Mouse (Mus musculus): ENCODE measurements around the gene Gm49395. TPM values are rescaled to one million over a fixed set of nuclear protein-coding genes. Genes with fewer than 3 reads are reported as not detected.

Gene Gm49395
- polyA plus RNA-seq, 2 experiments = 1.4 to 7.3 TPM

DNA sequence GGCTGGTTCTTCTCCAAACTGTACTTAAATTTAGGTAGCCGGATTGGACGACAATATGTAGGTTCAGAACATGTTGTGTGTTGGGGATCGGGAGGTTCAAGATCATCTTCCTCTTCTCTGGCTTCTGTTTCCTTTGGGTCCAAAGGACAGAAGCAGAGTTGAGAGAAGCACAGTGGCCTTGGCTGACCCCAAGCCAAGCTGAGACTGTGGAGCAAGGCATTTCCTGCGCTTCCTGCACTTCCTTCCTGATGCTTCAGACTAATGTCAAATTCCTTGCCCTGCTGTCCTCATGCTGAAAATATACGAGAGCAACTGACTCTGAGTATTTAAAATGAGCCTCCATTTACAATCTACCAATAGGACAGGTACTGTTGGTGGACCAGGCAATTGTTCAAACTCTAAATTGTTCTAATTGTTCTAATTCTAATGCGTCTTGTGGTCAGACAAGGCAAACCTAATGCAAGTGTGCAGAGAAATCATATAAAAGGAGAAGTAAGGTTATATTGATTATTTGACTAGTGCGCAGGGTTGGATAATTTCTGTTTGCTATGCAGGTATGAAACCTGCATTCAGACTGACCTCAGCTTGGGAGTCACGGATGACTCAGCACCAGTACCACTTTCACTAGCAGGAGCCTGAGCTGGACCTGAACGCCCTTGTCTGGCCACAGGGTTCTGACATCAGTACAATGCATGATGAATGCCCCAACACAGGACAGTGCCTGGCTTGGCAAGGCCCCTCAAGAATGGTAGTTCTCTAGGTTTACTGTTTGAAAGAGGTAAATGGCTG, 24.2 kb downstream of the Gm49395 start:
- ATAC-seq (ENCODE audit: low FRiP score, low read depth) = no peak
- no peaks in the 10 kb centered on the region for H3K36me3 ChIP-seq (ENCODE audit: control insufficient read depth, insufficient read depth, low read length)
- no peaks in the 10 kb centered on the region for H3K9me3 ChIP-seq (ENCODE audit: control insufficient read depth, low read length)
- H3K4me1 ChIP-seq (ENCODE audit: control insufficient read depth, insufficient read depth, low read length) = no peaks in the 10 kb centered on the region
- H3K4me2 ChIP-seq (replicated peaks; ENCODE audit: low read depth, low read length, severe bottlenecking) = no peak overlapping the region
- 88% methylated on average over 9 of the region's 9 CpGs for WGBS
- DNase-seq (ENCODE audit: low spot score) = no peak
- no peak overlapping the region for H3K27ac ChIP-seq (replicated peaks; ENCODE audit: low read depth, low read length)
- no peak overlapping the region for H3K4me3 ChIP-seq (replicated peaks; ENCODE audit: low read length)
- no peaks in the 10 kb centered on the region for H3K27me3 ChIP-seq (ENCODE audit: control insufficient read depth, insufficient read depth, low read length)
- no peak overlapping the region for H3K9ac ChIP-seq (ENCODE audit: low read depth, low read length, severe bottlenecking)
- TF ChIP-seq POLR2A (IDR thresholded peaks at IDR 0.05; ENCODE audit: borderline replicate concordance, extremely low read depth, insufficient read depth, insufficient read length) = no peak

DNA sequence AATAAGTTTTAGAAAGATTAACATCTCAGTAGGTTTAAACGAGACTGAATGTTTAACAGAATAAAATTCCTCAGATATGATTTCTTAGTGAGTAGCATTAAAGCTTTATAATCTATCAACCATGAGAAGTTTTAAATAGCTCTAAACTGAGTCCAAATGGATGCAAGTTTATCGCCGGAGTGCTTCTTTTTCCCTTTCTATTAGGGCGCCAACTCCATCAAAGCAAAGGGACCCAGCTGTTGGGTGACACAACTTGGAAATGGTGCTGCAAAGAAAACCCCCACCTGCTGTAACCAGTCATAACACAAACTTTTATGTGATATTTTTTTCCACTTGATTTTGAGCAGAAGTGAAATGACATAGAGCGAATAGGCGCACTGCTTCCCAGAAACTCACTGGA, 29.3 kb downstream of the Gm49395 start:
- no peak overlapping the region for H3K27ac ChIP-seq (replicated peaks; ENCODE audit: low read depth, low read length)
- no peaks in the 10 kb centered on the region for H3K36me3 ChIP-seq (ENCODE audit: control insufficient read depth, insufficient read depth, low read length)
- H3K9me3 ChIP-seq (ENCODE audit: control insufficient read depth, low read length) = no peaks in the 10 kb centered on the region
- DNase-seq (ENCODE audit: low spot score) = no peak
- H3K4me3 ChIP-seq (replicated peaks; ENCODE audit: low read length) = no peak overlapping the region
- ATAC-seq (ENCODE audit: low FRiP score, low read depth) = no peak
- WGBS = 88% methylated on average over 6 of the region's 6 CpGs
- H3K9ac ChIP-seq (ENCODE audit: low read depth, low read length, severe bottlenecking) = no peak overlapping the region
- no peak for TF ChIP-seq POLR2A (IDR thresholded peaks at IDR 0.05; ENCODE audit: borderline replicate concordance, extremely low read depth, insufficient read depth, insufficient read length)
- H3K4me1 ChIP-seq (ENCODE audit: control insufficient read depth, insufficient read depth, low read length) = no peaks in the 10 kb centered on the region
- no peaks in the 10 kb centered on the region for H3K27me3 ChIP-seq (ENCODE audit: control insufficient read depth, insufficient read depth, low read length)
- no peak overlapping the region for H3K4me2 ChIP-seq (replicated peaks; ENCODE audit: low read depth, low read length, severe bottlenecking)

DNA sequence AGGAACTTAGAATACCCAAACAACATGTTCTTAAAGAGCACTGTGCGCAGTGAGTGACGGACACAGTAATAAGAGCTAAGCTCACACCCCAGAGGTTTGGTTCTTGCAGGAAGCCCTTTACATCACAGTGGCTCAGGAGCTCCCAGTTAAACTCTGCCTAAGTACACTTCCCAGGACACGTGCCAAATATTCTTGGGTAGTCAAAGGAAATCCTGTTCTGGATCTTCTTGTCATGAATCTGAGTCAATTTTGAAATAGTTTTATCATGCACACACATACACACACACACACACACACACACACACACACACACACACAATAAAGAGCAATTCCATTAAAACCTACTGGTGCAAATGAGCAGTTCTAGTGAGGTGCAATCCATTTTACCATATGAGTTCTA, 30.3 kb downstream of the Gm49395 start:
- Histone ChIP-seq H3K36me3 (ENCODE audit: control insufficient read depth, insufficient read depth, low read length) (no peaks in the 10 kb centered on the region), H3K9ac (ENCODE audit: low read depth, low read length, severe bottlenecking) (no peak overlapping the region), H3K4me1 (ENCODE audit: control insufficient read depth, insufficient read depth, low read length) (no peaks in the 10 kb centered on the region), H3K9me3 (ENCODE audit: control insufficient read depth, low read length) (no peaks in the 10 kb centered on the region), H3K27me3 (ENCODE audit: control insufficient read depth, insufficient read depth, low read length) (no peaks in the 10 kb centered on the region), H3K27ac (replicated peaks; ENCODE audit: low read depth, low read length) (no peak overlapping the region), H3K4me3 (replicated peaks; ENCODE audit: low read length) (no peak overlapping the region), H3K4me2 (replicated peaks; ENCODE audit: low read depth, low read length, severe bottlenecking) (no peak overlapping the region)
- ATAC-seq (ENCODE audit: low FRiP score, low read depth) = no peak
- WGBS = 82% methylated on average over 3 of the region's 3 CpGs
- TF ChIP-seq POLR2A (IDR thresholded peaks at IDR 0.05; ENCODE audit: borderline replicate concordance, extremely low read depth, insufficient read depth, insufficient read length) = no peak
- no peak for DNase-seq (ENCODE audit: low spot score)

DNA sequence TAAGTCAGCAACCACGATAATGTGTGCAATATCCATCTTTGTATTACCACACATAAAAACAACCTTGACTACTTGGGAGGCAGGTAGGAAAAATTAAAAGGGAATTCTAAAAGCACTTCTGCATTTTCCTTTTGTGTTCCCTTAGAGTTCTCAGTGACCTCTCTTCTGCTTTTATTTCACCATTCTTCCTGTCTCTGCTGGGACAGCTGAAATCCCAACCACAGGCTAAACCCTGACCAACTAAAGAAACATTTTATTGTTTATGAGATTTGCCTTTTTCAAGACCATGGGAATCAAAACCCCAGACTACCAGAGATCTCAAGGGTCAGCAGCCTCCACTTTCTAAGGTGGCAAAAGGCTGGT, 33.8 kb downstream of the Gm49395 start:
- no peak for ATAC-seq (ENCODE audit: low FRiP score, low read depth)
- no peak overlapping the region for H3K4me3 ChIP-seq (replicated peaks; ENCODE audit: low read length)
- DNase-seq (ENCODE audit: low spot score) = no peak
- TF ChIP-seq POLR2A (IDR thresholded peaks at IDR 0.05; ENCODE audit: borderline replicate concordance, extremely low read depth, insufficient read depth, insufficient read length) = no peak
- no peak overlapping the region for H3K27ac ChIP-seq (replicated peaks; ENCODE audit: low read depth, low read length)
- no peaks in the 10 kb centered on the region for H3K36me3 ChIP-seq (ENCODE audit: control insufficient read depth, insufficient read depth, low read length)
- H3K4me1 ChIP-seq (ENCODE audit: control insufficient read depth, insufficient read depth, low read length) = no peaks in the 10 kb centered on the region
- no peaks in the 10 kb centered on the region for H3K9me3 ChIP-seq (ENCODE audit: control insufficient read depth, low read length)
- H3K27me3 ChIP-seq (ENCODE audit: control insufficient read depth, insufficient read depth, low read length) = no peaks in the 10 kb centered on the region
- H3K9ac ChIP-seq (ENCODE audit: low read depth, low read length, severe bottlenecking) = no peak overlapping the region
- 90% methylated on average over 1 of the region's 1 CpGs for WGBS
- no peak overlapping the region for H3K4me2 ChIP-seq (replicated peaks; ENCODE audit: low read depth, low read length, severe bottlenecking)

DNA sequence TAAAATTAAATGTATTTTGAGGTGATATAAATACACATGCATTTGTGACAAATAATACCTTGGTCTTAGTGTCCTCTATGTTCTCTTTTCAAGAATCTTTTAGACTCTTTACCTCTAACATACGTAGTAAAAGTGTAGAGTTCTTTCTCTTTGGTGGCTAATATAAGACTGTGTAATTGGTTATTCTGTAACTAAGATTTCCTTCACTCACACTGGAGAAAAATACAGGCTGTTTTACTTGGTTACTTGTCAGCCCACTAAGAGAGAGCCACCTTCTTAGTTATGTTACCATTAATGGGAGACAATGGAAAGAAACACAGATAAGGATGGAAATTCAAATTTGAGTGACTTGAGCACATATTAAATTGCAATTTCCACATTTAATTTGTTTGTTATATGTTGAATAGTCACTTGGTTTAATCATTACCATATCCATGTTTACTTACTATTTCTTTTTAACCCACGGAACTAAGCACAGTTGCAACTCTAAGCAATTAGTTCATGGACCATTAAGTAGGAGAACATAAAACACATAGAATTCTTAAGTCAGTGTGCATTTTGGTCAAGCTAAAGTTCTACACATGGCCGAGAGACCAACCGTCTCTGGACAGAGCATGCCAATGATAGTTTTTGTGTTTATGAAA, 34.3 kb downstream of the Gm49395 start:
- no peak for ATAC-seq (ENCODE audit: low FRiP score, low read depth)
- Histone ChIP-seq H3K4me1 (ENCODE audit: control insufficient read depth, insufficient read depth, low read length) (no peaks in the 10 kb centered on the region), H3K27ac (replicated peaks; ENCODE audit: low read depth, low read length) (no peak overlapping the region), H3K9ac (ENCODE audit: low read depth, low read length, severe bottlenecking) (no peak overlapping the region), H3K9me3 (ENCODE audit: control insufficient read depth, low read length) (no peaks in the 10 kb centered on the region), H3K4me2 (replicated peaks; ENCODE audit: low read depth, low read length, severe bottlenecking) (no peak overlapping the region), H3K27me3 (ENCODE audit: control insufficient read depth, insufficient read depth, low read length) (no peaks in the 10 kb centered on the region), H3K4me3 (replicated peaks; ENCODE audit: low read length) (no peak overlapping the region), H3K36me3 (ENCODE audit: control insufficient read depth, insufficient read depth, low read length) (no peaks in the 10 kb centered on the region)
- 83% methylated on average over 4 of the region's 4 CpGs for WGBS
- TF ChIP-seq POLR2A (IDR thresholded peaks at IDR 0.05; ENCODE audit: borderline replicate concordance, extremely low read depth, insufficient read depth, insufficient read length) = no peak
- no peak for DNase-seq (ENCODE audit: low spot score)
